ENCODE assay signal across 11 mouse cellular contexts in genomic region chr12:100530871-100531270, GRCm38 (mm10). TPM values are rescaled to one million over a fixed set of nuclear protein-coding genes. Genes with fewer than 3 reads are reported as not detected.
DNase-seq lines count a peak whose midpoint lies in the region; ATAC-seq and TF ChIP-seq lines count a peak whose summit lies in the region.
"Had no signal": no experiment of that assay in that cellular context is flagged by ENCODE, and none has a peak within 500 bp of the region (broad histone marks: within the 10 kb centered on the region; RNA-seq: fewer than 3 reads in every experiment).

No protein-coding gene starts in this region.

- no peak for TF ChIP-seq CTCF in thymus, adult 2 months (IDR thresholded peaks at IDR 0.05; ENCODE audit: borderline replicate concordance, control insufficient read depth, extremely low read depth, insufficient read depth, low read length, poor library complexity)

- no peak overlapping the region for H3K4me2 ChIP-seq in heart, embryonic 13.5 days
- H3K4me2 ChIP-seq: limb, embryonic 15.5 days; midbrain, embryonic 13.5 days had no signal

- no peaks in the 10 kb centered on the region for H3K36me3 ChIP-seq in heart, embryonic 13.5 days
- no peaks in the 10 kb centered on the region for H3K36me3 ChIP-seq in thymus, adult 2 months (ENCODE audit: control insufficient read depth, insufficient read depth, low read length)
- H3K36me3 ChIP-seq: limb, embryonic 15.5 days; midbrain, embryonic 13.5 days had no signal

- no peak for ATAC-seq in heart, embryonic 13.5 days (ENCODE audit: extremely low read depth, insufficient number of reproducible peaks, low FRiP score, low TSS enrichment)
- peak; percentile 48 to 70 for ATAC-seq in hematopoietic stem cell, adult 5-6 weeks (replicated peaks in 1 of 2; ENCODE audit: insufficient read depth in 1 of 2, low FRiP score in 2 of 2, low TSS enrichment in 1 of 2, low read depth in 1 of 2, poor library complexity in 2 of 2, severe bottlenecking in 2 of 2)
- ATAC-seq: intestine, embryonic 16.5 days; midbrain, embryonic 13.5 days had no signal

- H3K4me1 ChIP-seq in heart, embryonic 13.5 days, result peaks cover 63% of the 10 kb centered on the region
- H3K4me1 ChIP-seq in thymus, adult 2 months (replicated peaks; ENCODE audit: control insufficient read depth, insufficient read depth, low read length), result peaks cover 33% of the 10 kb centered on the region

- no peak overlapping the region for H3K4me3 ChIP-seq in heart, embryonic 13.5 days
- H3K4me3 ChIP-seq in thymus, adult 2 months (ENCODE audit: control insufficient read depth, insufficient read depth, low read length), result no peak overlapping the region
- H3K4me3 ChIP-seq: limb, embryonic 15.5 days; midbrain, embryonic 13.5 days had no signal

- H3K9me3 ChIP-seq in heart, embryonic 13.5 days, result no peaks in the 10 kb centered on the region
- H3K9me3 ChIP-seq: limb, embryonic 15.5 days; midbrain, embryonic 13.5 days had no signal

- TF ChIP-seq POLR2A in thymus, adult 2 months (IDR thresholded peaks at IDR 0.05; ENCODE audit: control insufficient read depth, extremely low read depth, insufficient read depth, low read length, poor library complexity), result no peak

- intact Hi-C loops in heart, postnatal 14 days (cut with DNase I), result no loop called here

- no peak for DNase-seq in heart, postnatal 14 days
- no peak for DNase-seq in thymus, adult 2 months
- DNase-seq in thymus, postnatal 4 days, result no peak
- DNase-seq in ovary, postnatal 14 days (ENCODE audit: low spot score), result no peak
- DNase-seq in right cerebral cortex, adult 18-20 months, result no peak
- no peak for DNase-seq in retina, embryonic 14.5 days (ENCODE audit: low spot score)

- 63% methylated on average over 5 of the region's 5 CpGs for WGBS in heart, embryonic 13.5 days
- WGBS in thymus, adult 2 months, result 25% methylated on average over 5 of the region's 5 CpGs

- H3K27me3 ChIP-seq in heart, embryonic 13.5 days (replicated peaks), result no peaks in the 10 kb centered on the region
- no peaks in the 10 kb centered on the region for H3K27me3 ChIP-seq in thymus, adult 2 months (ENCODE audit: control insufficient read depth, insufficient read depth, low read length)
- H3K27me3 ChIP-seq: limb, embryonic 15.5 days; midbrain, embryonic 13.5 days had no signal

- no peak overlapping the region for H3K9ac ChIP-seq in heart, embryonic 13.5 days
- H3K9ac ChIP-seq: limb, embryonic 15.5 days; midbrain, embryonic 13.5 days had no signal

- peak overlapping the region; percentile 80 for H3K27ac ChIP-seq in heart, embryonic 13.5 days (replicated peaks)
- H3K27ac ChIP-seq in thymus, adult 2 months (ENCODE audit: control insufficient read depth, insufficient read depth, low read length), result peak overlapping the region; percentile 27; the same call in 1 of the 2 replicates
- H3K27ac ChIP-seq: limb, embryonic 15.5 days; midbrain, embryonic 13.5 days had no signal

RNA-seq across cellular contexts. Expression of gene Ttc7b, which starts 10.2 kb away (rescaled TPM):
- polyA plus RNA-seq in heart, embryonic 13.5 days (2015; fragmentation: Nextera tagmentation; extraction: Ambion mirVana), result 6.2 and 6.5 TPM in 2 replicates
- total RNA-seq in heart, postnatal 14 days (2021), result 10 to 100 TPM; 65.8 to 73.1 TPM
- 43.1 and 51.7 TPM in 2 replicates for polyA plus RNA-seq in thymus, adult 2 months (2012; rRNA removed)
- 23.4 TPM in 2 replicates for total RNA-seq in hematopoietic stem cell, adult 5-6 weeks (2017)
